Mouse (Mus musculus): ENCODE results near the gene Zic1. TPM values are rescaled to one million over a fixed set of nuclear protein-coding genes. Genes with fewer than 3 reads are reported as not detected.

Zic1 gene
- total RNA-seq, 2 experiments from 2014 or later = 12.4 to 13.8 TPM

Other genes starting within 250 kb of the Zic1 start
- gene Zic4, start 3.4 kb downstream of the Zic1 start, total RNA-seq (2021) = 1 to 10 TPM; 4.1 to 5.2 TPM

All from left cerebral cortex, postnatal 14 days (tissue).